Mouse (Mus musculus): ENCODE measurements around the gene Gsdma3. TPM values are rescaled to one million over a fixed set of nuclear protein-coding genes. Genes with fewer than 3 reads are reported as not detected.
A peak's percentile ranks its signal among the peaks of the same experiment; 100 is the strongest.

Gsdma3 gene
- not detected in 2 replicates for polyA plus RNA-seq (2016; fragmentation: Nextera tagmentation; extraction: Ambion mirVana)

- 82% methylated on average over 10 of the region's 10 CpGs for WGBS
- peaks cover 7% of the 10 kb centered on the region for H3K9me3 ChIP-seq
Observed at GRCm38 (mm10) chr11:98625611-98626410, at the start of gene Gsdma3, which contains the start of gene Gm12355. Gene Gsdma3 (plus strand): TSS chr11:98626360. Gene Gm12355 (minus strand): TSS chr11:98625661.

GRCm38 (mm10) chr11:98577776-98578175 is 48.4 kb upstream of the Gsdma3 start:
- DNase-seq (ENCODE audit: low spot score) = no peak
- H3K9me3 ChIP-seq = no peaks in the 10 kb centered on the region

More at GRCm38 (mm10) chr11:98625611-98626410, at the start of gene Gsdma3, which contains the start of gene Gm12355:
- H3K27ac ChIP-seq = no peak within 1 kb of the TSS
- H3K36me3 ChIP-seq = no peaks in the 10 kb centered on the region
- DNase-seq (ENCODE audit: low spot score) = peak; percentile 57
- H3K4me3 ChIP-seq = no peak within 1 kb of the TSS
- H3K27me3 ChIP-seq (ENCODE audit: insufficient read depth, poor library complexity, severe bottlenecking) = 0 out of 2 replicates have a peak, but pooled peaks cover 5% of the 10 kb centered on the region
- H3K4me1 ChIP-seq = no peaks in the 10 kb centered on the region

GRCm38 (mm10) chr11:98580301-98581121 is 45.6 kb upstream of the Gsdma3 start:
- no peaks in the 10 kb centered on the region for H3K27me3 ChIP-seq (ENCODE audit: insufficient read depth, poor library complexity, severe bottlenecking)
- H3K36me3 ChIP-seq = peaks cover 44% of the 10 kb centered on the region
- H3K9me3 ChIP-seq = no peaks in the 10 kb centered on the region
- H3K4me1 ChIP-seq = peaks cover 59% of the 10 kb centered on the region
- H3K4me3 ChIP-seq = peak overlapping the region; percentile 34
- WGBS = 37% methylated on average over 16 of the region's 16 CpGs
- peak; percentile 85 for DNase-seq (ENCODE audit: low spot score)
- H3K27ac ChIP-seq = peak overlapping the region; percentile 81

More at GRCm38 (mm10) chr11:98577776-98578175, 48.4 kb upstream of the Gsdma3 start:
- Histone ChIP-seq H3K27ac (no peak overlapping the region), H3K4me1 (peaks cover 33% of the 10 kb centered on the region), H3K36me3 (peaks cover 30% of the 10 kb centered on the region), H3K4me3 (no peak overlapping the region), H3K27me3 (ENCODE audit: insufficient read depth, poor library complexity, severe bottlenecking) (no peaks in the 10 kb centered on the region)
- WGBS = 84% methylated on average over 5 of the region's 5 CpGs

- 56% methylated on average over 17 of the region's 17 CpGs for WGBS
- Histone ChIP-seq H3K36me3 (peaks cover 44% of the 10 kb centered on the region), H3K4me3 (no peak overlapping the region), H3K27ac (peak overlapping the region; percentile 81; the same call in 1 of the 2 replicates), H3K4me1 (peaks cover 68% of the 10 kb centered on the region), H3K9me3 (no peaks in the 10 kb centered on the region), H3K27me3 (ENCODE audit: insufficient read depth, poor library complexity, severe bottlenecking) (no peaks in the 10 kb centered on the region)
- no peak for DNase-seq (ENCODE audit: low spot score)
Observed at GRCm38 (mm10) chr11:98581286-98582029, 44.7 kb upstream of the Gsdma3 start.

GRCm38 (mm10) chr11:98582030-98582388 is 44.2 kb upstream of the Gsdma3 start:
- Histone ChIP-seq H3K9me3 (no peaks in the 10 kb centered on the region), H3K4me3 (peak overlapping the region; percentile 19), H3K36me3 (peaks cover 44% of the 10 kb centered on the region), H3K4me1 (peaks cover 70% of the 10 kb centered on the region), H3K27me3 (ENCODE audit: insufficient read depth, poor library complexity, severe bottlenecking) (no peaks in the 10 kb centered on the region), H3K27ac (peak overlapping the region; percentile 81)
- 78% methylated on average over 8 of the region's 8 CpGs for WGBS
- DNase-seq (ENCODE audit: low spot score) = no peak

GRCm38 (mm10) chr11:98582551-98583264 is 43.5 kb upstream of the Gsdma3 start:
- Histone ChIP-seq H3K9me3 (no peaks in the 10 kb centered on the region), H3K27me3 (ENCODE audit: insufficient read depth, poor library complexity, severe bottlenecking) (no peaks in the 10 kb centered on the region), H3K36me3 (peaks cover 44% of the 10 kb centered on the region), H3K27ac (peak overlapping the region; percentile 81), H3K4me1 (peaks cover 77% of the 10 kb centered on the region), H3K4me3 (peak overlapping the region; percentile 19)
- 76% methylated on average over 12 of the region's 12 CpGs for WGBS
- DNase-seq (ENCODE audit: low spot score) = peak; percentile 85

- 74% methylated on average over 3 of the region's 3 CpGs for WGBS
- Histone ChIP-seq H3K4me3 (peak overlapping the region; percentile 18; the same call in 1 of the 2 replicates), H3K27me3 (ENCODE audit: insufficient read depth, poor library complexity, severe bottlenecking) (no peaks in the 10 kb centered on the region), H3K36me3 (peaks cover 44% of the 10 kb centered on the region), H3K4me1 (peaks cover 82% of the 10 kb centered on the region), H3K27ac (peak overlapping the region; percentile 78), H3K9me3 (no peaks in the 10 kb centered on the region)
- DNase-seq (ENCODE audit: low spot score) = peak; percentile 90
Observed at GRCm38 (mm10) chr11:98583265-98583552, 43.0 kb upstream of the Gsdma3 start.

- peak overlapping the region; percentile 78 for H3K27ac ChIP-seq
- peaks cover 44% of the 10 kb centered on the region for H3K36me3 ChIP-seq
- no peak for DNase-seq (ENCODE audit: low spot score)
- no peaks in the 10 kb centered on the region for H3K9me3 ChIP-seq
- WGBS = 22% methylated on average over 3 of the region's 3 CpGs
- H3K4me1 ChIP-seq = peaks cover 86% of the 10 kb centered on the region
- 0 out of 2 replicates have a peak overlapping the region, but pooled peaks have one; percentile 18 for H3K4me3 ChIP-seq
- no peaks in the 10 kb centered on the region for H3K27me3 ChIP-seq (ENCODE audit: insufficient read depth, poor library complexity, severe bottlenecking)
Observed at GRCm38 (mm10) chr11:98583571-98583970, 42.6 kb upstream of the Gsdma3 start.

- no peak overlapping the region for H3K4me3 ChIP-seq
- no peak for DNase-seq (ENCODE audit: low spot score)
- H3K27ac ChIP-seq = peak overlapping the region; percentile 78; the same call in 1 of the 2 replicates
- 55% methylated on average over 1 of the region's 1 CpGs for WGBS
- H3K9me3 ChIP-seq = no peaks in the 10 kb centered on the region
- H3K4me1 ChIP-seq = peaks cover 92% of the 10 kb centered on the region
- no peaks in the 10 kb centered on the region for H3K27me3 ChIP-seq (ENCODE audit: insufficient read depth, poor library complexity, severe bottlenecking)
- H3K36me3 ChIP-seq = peaks cover 44% of the 10 kb centered on the region
Observed at GRCm38 (mm10) chr11:98584146-98584545, 42.0 kb upstream of the Gsdma3 start.

- peaks cover 95% of the 10 kb centered on the region for H3K4me1 ChIP-seq
- 90% methylated on average over 6 of the region's 6 CpGs for WGBS
Observed at GRCm38 (mm10) chr11:98584629-98585177, 41.5 kb upstream of the Gsdma3 start.

GRCm38 (mm10) chr11:98586087-98586891 is 39.9 kb upstream of the Gsdma3 start:
- H3K4me3 ChIP-seq = peak overlapping the region; percentile 97
- peaks cover 29% of the 10 kb centered on the region for H3K36me3 ChIP-seq
- no peaks in the 10 kb centered on the region for H3K9me3 ChIP-seq
- peak overlapping the region; percentile 95 for H3K27ac ChIP-seq
- H3K27me3 ChIP-seq (ENCODE audit: insufficient read depth, poor library complexity, severe bottlenecking) = no peaks in the 10 kb centered on the region
- WGBS = 2% methylated on average over 22 of the region's 22 CpGs
- DNase-seq (ENCODE audit: low spot score) = no peak
- peaks cover 82% of the 10 kb centered on the region for H3K4me1 ChIP-seq

More at GRCm38 (mm10) chr11:98584629-98585177, 41.5 kb upstream of the Gsdma3 start:
- Histone ChIP-seq H3K27me3 (ENCODE audit: insufficient read depth, poor library complexity, severe bottlenecking) (no peaks in the 10 kb centered on the region), H3K9me3 (no peaks in the 10 kb centered on the region), H3K4me3 (peak overlapping the region; percentile 97; the same call in 1 of the 2 replicates), H3K27ac (peak overlapping the region; percentile 78; the same call in 1 of the 2 replicates), H3K36me3 (peaks cover 39% of the 10 kb centered on the region)
- DNase-seq (ENCODE audit: low spot score) = no peak

All from heart, embryonic 10.5 days (tissue).